Mouse (Mus musculus) kidney, embryonic 15.5 days (tissue): ENCODE data around the gene Lama1. TPM values are rescaled to one million over a fixed set of nuclear protein-coding genes. Genes with fewer than 3 reads are reported as not detected.

Experiments used
- ATAC-seq: fragments of 200-750 bp; cut with Nextera tagmentation; replicated peaks from 2 replicates; pipeline ENCODE4 v1.8.0; 2017; ENCODE audit warnings: moderate TSS enrichment; ENCODE audit not compliant: low FRiP score
- H3K27ac ChIP-seq: fragments of 300-500 bp; sonication (generic); 2 replicates; pipeline ENCODE4 v1.5.1; 2015; ENCODE audit warnings: mild to moderate bottlenecking, inconsistent platforms
- H3K27me3 ChIP-seq: fragments of 300-500 bp; sonication (generic); 2 replicates; pipeline ENCODE4 v1.6.1; 2015; ENCODE audit warnings: inconsistent platforms
- H3K36me3 ChIP-seq: fragments of 300-500 bp; sonication (generic); 2 replicates; pipeline ENCODE4 v1.6.1; 2015; ENCODE audit warnings: inconsistent platforms
- H3K4me1 ChIP-seq: fragments of 300-500 bp; sonication (generic); 2 replicates; pipeline ENCODE4 v1.6.1; 2015; ENCODE audit warnings: inconsistent platforms
- H3K4me2 ChIP-seq: fragments of 300-500 bp; sonication (generic); 2 replicates; pipeline ENCODE4 v1.6.1; 2015; ENCODE audit warnings: moderate library complexity, mild to moderate bottlenecking, inconsistent platforms
- H3K4me3 ChIP-seq: fragments of 300-500 bp; sonication (generic); replicated peaks from 2 replicates; pipeline ENCODE4 v1.5.1; 2015; ENCODE audit warnings: mild to moderate bottlenecking, inconsistent platforms
- H3K9ac ChIP-seq: fragments of 300-500 bp; sonication (generic); 2 replicates; pipeline ENCODE4 v1.6.1; 2015; ENCODE audit warnings: mild to moderate bottlenecking, inconsistent platforms
- H3K9me3 ChIP-seq: fragments of 300-500 bp; sonication (generic); replicated peaks from 2 replicates; pipeline ENCODE4 v1.6.1; 2016; ENCODE audit warnings: inconsistent platforms
- WGBS: fragments of 180-500 bp; shearing (Covaris S2); methylation state at CpG from one replicate; pipeline ENCODE4 v1.1.7; 2015; ENCODE audit warnings: mixed read lengths; 5-methylcytosine and 5-hydroxymethylcytosine counted together
- polyA plus RNA-seq: library from polyadenylated mRNA; unstranded; fragments of >200 nt; fragmentation: Nextera tagmentation; extraction: Ambion mirVana; gene quantifications from 2 replicates; pipeline ENCODE4 v1.2.1, GENCODE M21; 2015

The Lama1 gene
- polyA plus RNA-seq, 1 experiment from 2014 or later: 42.1 TPM

GRCm38 (mm10) chr17:67697461-67697891, 417 bp downstream of the Lama1 start:
- peak; percentile 74 for ATAC-seq
- peaks cover 45% of the 10 kb centered on the region for H3K4me1 ChIP-seq
- H3K27ac ChIP-seq: peak overlapping the region; percentile 82
- peaks cover 17% of the 10 kb centered on the region; the same call in 1 of the 2 replicates for H3K27me3 ChIP-seq
- no peaks in the 10 kb centered on the region for H3K9me3 ChIP-seq
- H3K36me3 ChIP-seq: no peaks in the 10 kb centered on the region
- under 1% methylated on average over 32 of the region's 32 CpGs for WGBS
- peak overlapping the region; percentile 82 for H3K9ac ChIP-seq
- H3K4me3 ChIP-seq: peak overlapping the region; percentile 87
- H3K4me2 ChIP-seq: peak overlapping the region; percentile 97

DNA sequence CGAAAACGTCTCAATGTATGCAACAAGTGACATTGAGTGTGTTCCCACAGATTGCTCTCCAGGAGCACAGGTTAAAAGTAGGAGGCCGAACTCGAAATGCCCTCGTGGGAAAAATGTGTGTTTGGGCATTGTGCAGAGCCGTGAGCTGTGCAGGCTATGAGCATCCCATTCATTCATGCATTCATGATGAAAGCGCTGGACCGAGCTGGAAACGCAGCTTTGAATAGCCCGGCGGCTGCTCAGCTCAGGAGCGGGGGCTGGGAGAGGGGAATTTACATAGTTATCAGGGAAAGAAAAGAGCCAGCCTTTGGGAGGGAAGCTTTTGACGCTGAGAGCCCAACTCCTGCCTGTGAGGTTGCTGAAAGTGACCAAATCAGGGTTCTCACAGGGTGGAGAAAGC, 1.2 kb downstream of the Lama1 start:
- H3K27me3 ChIP-seq: peaks cover 17% of the 10 kb centered on the region; the same call in 1 of the 2 replicates
- H3K36me3 ChIP-seq: no peaks in the 10 kb centered on the region
- peak overlapping the region; percentile 82 for H3K9ac ChIP-seq
- H3K9me3 ChIP-seq: no peaks in the 10 kb centered on the region
- peak overlapping the region; percentile 82 for H3K27ac ChIP-seq
- WGBS: 3% methylated on average over 13 of the region's 13 CpGs
- peak; percentile 37; the same call in 1 of the 2 replicates for ATAC-seq
- peaks cover 48% of the 10 kb centered on the region for H3K4me1 ChIP-seq
- H3K4me2 ChIP-seq: peak overlapping the region; percentile 97
- peak overlapping the region; percentile 87 for H3K4me3 ChIP-seq

DNA sequence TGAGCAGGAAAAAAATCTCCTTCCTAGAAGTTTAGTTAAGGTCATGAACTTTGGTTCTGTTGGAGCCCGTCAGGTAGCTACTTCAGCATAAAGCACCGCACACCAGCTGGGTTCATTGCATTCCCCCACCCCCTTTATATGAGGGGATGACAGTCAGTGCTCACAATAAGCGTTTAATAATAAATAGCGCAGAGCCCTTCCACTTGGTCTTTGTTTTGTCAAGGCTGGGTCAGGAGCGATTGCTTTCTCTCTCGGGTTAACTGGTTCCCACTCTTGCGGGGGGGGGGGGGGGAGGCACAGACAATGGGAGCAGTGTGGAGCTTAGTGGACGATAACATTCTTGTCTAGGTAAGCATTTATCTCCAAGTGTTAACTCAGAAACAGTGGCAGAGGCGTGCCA, 4.7 kb downstream of the Lama1 start:
- Histone ChIP-seq H3K4me2 (peak overlapping the region; percentile 97; the same call in 1 of the 2 replicates), H3K4me3 (no peak overlapping the region), H3K36me3 (no peaks in the 10 kb centered on the region), H3K27ac (no peak overlapping the region), H3K27me3 (peaks cover 17% of the 10 kb centered on the region; the same call in 1 of the 2 replicates), H3K9me3 (no peaks in the 10 kb centered on the region), H3K4me1 (peaks cover 45% of the 10 kb centered on the region), H3K9ac (no peak overlapping the region)
- ATAC-seq: no peak
- 13% methylated on average over 9 of the region's 9 CpGs for WGBS

DNA sequence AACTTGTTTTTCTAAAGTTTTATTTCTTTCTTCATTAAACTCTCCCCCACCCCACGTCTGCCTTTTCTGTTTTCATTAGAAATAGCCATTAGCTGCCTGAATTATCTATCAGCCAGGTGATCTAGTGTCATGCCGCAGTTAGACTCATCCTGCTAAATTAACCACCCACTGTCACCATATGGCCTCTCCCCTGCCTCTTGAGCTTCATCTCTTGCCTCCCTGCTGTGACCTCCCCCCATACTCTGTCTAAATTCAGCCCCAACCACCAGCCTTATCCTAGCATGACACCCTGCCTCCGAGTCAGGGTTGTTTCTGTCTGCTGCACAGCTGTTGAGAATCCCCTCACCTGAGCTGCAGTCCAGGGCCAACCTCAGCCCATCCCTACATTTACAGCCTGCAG, 5.9 kb downstream of the Lama1 start:
- Histone ChIP-seq H3K4me1 (peaks cover 46% of the 10 kb centered on the region), H3K27me3 (peaks cover 17% of the 10 kb centered on the region; the same call in 1 of the 2 replicates), H3K27ac (no peak overlapping the region), H3K36me3 (no peaks in the 10 kb centered on the region), H3K4me3 (no peak overlapping the region), H3K9ac (no peak overlapping the region), H3K4me2 (no peak overlapping the region), H3K9me3 (no peaks in the 10 kb centered on the region)
- ATAC-seq: no peak
- WGBS: 29% methylated on average over 3 of the region's 3 CpGs

GRCm38 (mm10) chr17:67705035-67705769, 8.1 kb downstream of the Lama1 start:
- Histone ChIP-seq H3K36me3 (no peaks in the 10 kb centered on the region), H3K4me1 (peaks cover 45% of the 10 kb centered on the region)

DNA sequence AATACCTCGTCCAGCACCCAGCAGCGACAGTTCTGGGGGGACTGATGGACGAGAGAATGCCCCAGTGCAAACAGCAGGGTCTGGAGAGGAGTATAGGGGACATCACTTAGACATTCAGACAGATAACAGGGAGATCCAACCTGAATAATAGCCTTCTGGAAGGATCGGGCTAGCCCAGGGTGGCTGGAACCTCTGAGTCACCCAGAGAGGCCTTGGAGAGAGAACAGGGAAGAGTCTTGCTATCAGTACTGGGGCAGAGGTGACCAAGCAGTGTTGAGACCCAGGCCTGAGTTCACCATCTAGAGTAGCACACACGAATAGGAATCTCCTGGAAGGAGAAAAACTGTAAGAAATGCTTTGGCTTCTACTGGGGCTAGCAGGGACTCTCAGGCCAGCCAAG, 9.3 kb downstream of the Lama1 start:
- Histone ChIP-seq H3K9me3 (no peaks in the 10 kb centered on the region), H3K27ac (no peak overlapping the region), H3K4me1 (peaks cover 45% of the 10 kb centered on the region), H3K4me2 (no peak overlapping the region), H3K36me3 (no peaks in the 10 kb centered on the region), H3K27me3 (no peaks in the 10 kb centered on the region), H3K9ac (no peak overlapping the region), H3K4me3 (no peak overlapping the region)
- WGBS: 77% methylated on average over 5 of the region's 5 CpGs
- ATAC-seq: no peak

More at GRCm38 (mm10) chr17:67705035-67705769, 8.1 kb downstream of the Lama1 start:
- WGBS: 80% methylated on average over 10 of the region's 10 CpGs
- Histone ChIP-seq H3K4me3 (no peak overlapping the region), H3K4me2 (no peak overlapping the region), H3K9me3 (no peaks in the 10 kb centered on the region), H3K27ac (no peak overlapping the region), H3K27me3 (0 out of 2 replicates have a peak, but pooled peaks cover 1% of the 10 kb centered on the region), H3K9ac (no peak overlapping the region)
- ATAC-seq: no peak

DNA sequence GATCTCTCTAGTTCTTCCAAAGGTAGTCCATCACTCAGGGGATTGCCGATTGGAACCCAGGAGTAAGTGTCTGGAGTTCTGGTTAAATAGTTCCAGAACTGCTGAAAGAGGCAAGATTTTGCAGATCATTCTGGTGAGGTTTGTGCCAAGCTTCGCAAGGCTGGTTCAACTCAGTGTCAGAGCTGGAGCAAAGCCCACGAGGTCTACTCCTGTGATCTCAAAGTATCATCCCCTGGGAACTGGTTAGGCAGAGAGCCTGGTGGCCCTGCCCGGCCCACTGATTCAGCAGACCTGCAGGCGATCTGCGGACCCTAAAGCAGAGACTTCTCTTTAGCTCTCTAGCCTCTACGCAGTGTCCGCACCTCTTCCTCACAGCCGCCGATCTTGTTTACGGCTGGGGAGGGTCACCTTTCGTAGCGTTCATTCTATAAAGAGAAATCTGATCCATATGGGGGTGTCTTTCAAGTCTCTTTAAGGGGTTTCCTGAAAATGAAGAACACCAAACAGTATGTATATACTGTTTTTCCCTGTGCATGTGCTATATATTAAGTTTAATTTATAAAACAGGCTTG, 10.8 kb downstream of the Lama1 start:
- no peaks in the 10 kb centered on the region for H3K27me3 ChIP-seq
- H3K36me3 ChIP-seq: no peaks in the 10 kb centered on the region
- WGBS: 29% methylated on average over 13 of the region's 13 CpGs
- H3K4me1 ChIP-seq: peaks cover 36% of the 10 kb centered on the region
- peak overlapping the region; percentile 27; the same call in 1 of the 2 replicates for H3K4me2 ChIP-seq
- peak overlapping the region; percentile 46; the same call in 1 of the 2 replicates for H3K27ac ChIP-seq
- H3K4me3 ChIP-seq: no peak overlapping the region
- ATAC-seq: 0 out of 2 replicates have a peak, but pooled peaks have one; percentile 34
- no peak overlapping the region for H3K9ac ChIP-seq
- H3K9me3 ChIP-seq: no peaks in the 10 kb centered on the region

DNA sequence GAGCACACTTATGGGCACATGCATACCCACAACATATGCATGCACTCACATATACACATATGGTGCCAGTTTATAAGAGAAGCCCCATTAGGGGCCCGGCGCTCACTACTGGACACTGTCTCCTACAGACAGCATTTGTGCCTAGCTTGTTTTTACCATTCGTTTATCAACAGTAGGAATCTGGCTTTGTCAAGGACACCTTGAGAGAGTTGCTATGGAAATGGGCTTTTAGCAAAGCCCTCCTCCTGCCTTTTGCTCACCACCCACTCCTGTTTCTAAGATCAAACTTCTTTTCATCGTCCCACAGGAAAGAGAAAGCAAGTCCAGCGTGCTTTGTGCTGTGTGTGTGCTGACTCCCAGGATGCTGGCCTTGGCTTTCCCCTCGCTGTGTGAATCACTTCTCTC, 13.3 kb downstream of the Lama1 start:
- H3K4me1 ChIP-seq: peaks cover 35% of the 10 kb centered on the region
- ATAC-seq: no peak
- no peak overlapping the region for H3K4me3 ChIP-seq
- H3K9me3 ChIP-seq: no peaks in the 10 kb centered on the region
- no peak overlapping the region for H3K4me2 ChIP-seq
- H3K27ac ChIP-seq: no peak overlapping the region
- no peaks in the 10 kb centered on the region for H3K36me3 ChIP-seq
- H3K9ac ChIP-seq: no peak overlapping the region
- H3K27me3 ChIP-seq: no peaks in the 10 kb centered on the region
- 70% methylated on average over 6 of the region's 6 CpGs for WGBS

GRCm38 (mm10) chr17:67711361-67711760, 14.3 kb downstream of the Lama1 start:
- Histone ChIP-seq H3K27me3 (no peaks in the 10 kb centered on the region), H3K4me2 (no peak overlapping the region), H3K36me3 (no peaks in the 10 kb centered on the region), H3K4me3 (no peak overlapping the region), H3K27ac (no peak overlapping the region), H3K9ac (no peak overlapping the region), H3K9me3 (no peaks in the 10 kb centered on the region), H3K4me1 (peaks cover 35% of the 10 kb centered on the region)
- 50% methylated on average over 4 of the region's 4 CpGs for WGBS
- no peak for ATAC-seq

DNA sequence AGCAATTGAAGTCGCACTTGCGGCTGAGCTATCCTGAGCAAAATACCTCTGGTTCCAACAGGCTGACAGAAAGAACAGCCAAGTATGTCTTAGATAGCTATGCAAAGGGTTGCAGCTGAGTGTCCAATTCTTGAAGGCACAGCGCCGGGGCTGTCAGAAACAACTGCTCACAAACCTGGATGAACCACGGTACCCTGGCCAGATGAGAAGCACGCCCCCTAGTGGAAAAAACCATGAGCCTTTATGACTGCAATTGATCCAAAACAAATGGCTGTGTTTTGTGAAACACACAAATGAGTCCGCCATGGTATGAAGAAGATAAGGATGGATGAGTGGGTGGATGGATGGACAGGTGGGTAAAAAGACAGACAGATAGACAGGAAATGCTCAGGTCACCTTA, 15.9 kb downstream of the Lama1 start:
- H3K9me3 ChIP-seq: no peaks in the 10 kb centered on the region
- peaks cover 13% of the 10 kb centered on the region; the same call in 1 of the 2 replicates for H3K36me3 ChIP-seq
- no peak overlapping the region for H3K4me3 ChIP-seq
- no peak for ATAC-seq
- no peak overlapping the region for H3K27ac ChIP-seq
- peaks cover 23% of the 10 kb centered on the region for H3K4me1 ChIP-seq
- 76% methylated on average over 7 of the region's 7 CpGs for WGBS
- no peak overlapping the region for H3K9ac ChIP-seq
- no peak overlapping the region for H3K4me2 ChIP-seq
- no peaks in the 10 kb centered on the region for H3K27me3 ChIP-seq

- Histone ChIP-seq H3K4me2 (peak overlapping the region; percentile 27; the same call in 1 of the 2 replicates), H3K36me3 (peaks cover 20% of the 10 kb centered on the region; the same call in 1 of the 2 replicates), H3K4me1 (peaks cover 6% of the 10 kb centered on the region; the same call in 1 of the 2 replicates)
These were observed 18.4 kb downstream of the Lama1 start for GRCm38 (mm10) chr17:67715466-67715865.

DNA sequence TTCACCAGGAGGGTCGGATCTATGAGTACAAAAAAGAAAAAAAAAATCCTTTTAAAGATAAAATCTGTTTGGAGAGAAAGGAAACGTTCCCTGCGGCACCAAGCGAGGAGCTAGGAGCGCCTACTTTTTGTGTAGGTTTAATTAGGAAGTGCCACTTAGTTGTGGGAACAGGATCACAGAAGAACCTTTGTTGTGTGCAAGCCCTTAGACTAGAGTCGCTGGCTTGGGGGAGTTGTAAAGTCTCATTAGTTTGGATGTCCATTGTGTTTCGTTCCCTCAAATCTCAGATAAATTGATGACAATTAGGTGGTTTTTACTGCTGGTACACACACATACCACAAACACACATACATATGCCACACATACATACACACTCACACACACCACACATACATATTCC, 25.0 kb downstream of the Lama1 start:
- no peak for ATAC-seq
- Histone ChIP-seq H3K36me3 (peaks cover 13% of the 10 kb centered on the region; the same call in 1 of the 2 replicates), H3K27me3 (no peaks in the 10 kb centered on the region), H3K9ac (no peak overlapping the region), H3K9me3 (no peaks in the 10 kb centered on the region), H3K4me3 (no peak overlapping the region), H3K4me1 (peaks cover 14% of the 10 kb centered on the region; the same call in 1 of the 2 replicates), H3K4me2 (no peak overlapping the region), H3K27ac (no peak overlapping the region)
- 73% methylated on average over 7 of the region's 7 CpGs for WGBS

More at GRCm38 (mm10) chr17:67715466-67715865, 18.4 kb downstream of the Lama1 start:
- no peak overlapping the region for H3K4me3 ChIP-seq
- no peak overlapping the region for H3K27ac ChIP-seq
- 58% methylated on average over 19 of the region's 19 CpGs for WGBS
- no peak overlapping the region for H3K9ac ChIP-seq
- ATAC-seq: no peak
- H3K9me3 ChIP-seq: no peaks in the 10 kb centered on the region
- H3K27me3 ChIP-seq: no peaks in the 10 kb centered on the region
